ENCODE assay signal across 9 mouse cellular contexts in genomic region chr6:52197271-52197670, GRCm38 (mm10). TPM values are rescaled to one million over a fixed set of nuclear protein-coding genes. Genes with fewer than 3 reads are reported as not detected.
DNase-seq lines count a peak whose midpoint lies in the region; ATAC-seq and TF ChIP-seq lines count a peak whose summit lies in the region.
"Had no signal": no experiment of that assay in that cellular context is flagged by ENCODE, and none has a peak within 500 bp of the region (broad histone marks: within the 10 kb centered on the region; RNA-seq: fewer than 3 reads in every experiment).

No protein-coding gene starts in this region.

- no peak overlapping the region for H3K9ac ChIP-seq in embryonic facial prominence, embryonic 14.5 days (ENCODE audit: low read depth, low read length)
- no peak overlapping the region; the same call in 1 of the 2 replicates for H3K9ac ChIP-seq in neural tube, embryonic 14.5 days (replicated peaks; ENCODE audit: low read depth, low read length)

- H3K4me3 ChIP-seq in left cerebral cortex, adult 2 months = no peak overlapping the region
- H3K4me3 ChIP-seq in embryonic facial prominence, embryonic 14.5 days (ENCODE audit: low read depth, low read length) = no peak overlapping the region
- no peak overlapping the region for H3K4me3 ChIP-seq in neural tube, embryonic 14.5 days (ENCODE audit: low read depth, low read length)

- H3K9me3 ChIP-seq in embryonic facial prominence, embryonic 14.5 days (ENCODE audit: control insufficient read depth, low read length) = no peaks in the 10 kb centered on the region
- H3K9me3 ChIP-seq in neural tube, embryonic 14.5 days (ENCODE audit: control insufficient read depth, low read length) = no peaks in the 10 kb centered on the region

- 2% methylated on average over 10 of the region's 10 CpGs for WGBS in embryonic facial prominence, embryonic 14.5 days
- WGBS in neural tube, embryonic 14.5 days = 2% methylated on average over 10 of the region's 10 CpGs

- H3K27me3 ChIP-seq in embryonic facial prominence, embryonic 14.5 days (replicated peaks; ENCODE audit: control insufficient read depth, insufficient read depth, low read length) = peaks cover 100% of the 10 kb centered on the region
- H3K27me3 ChIP-seq in neural tube, embryonic 14.5 days (ENCODE audit: control insufficient read depth, insufficient read depth, low read length) = no peaks in the 10 kb centered on the region

- H3K27ac ChIP-seq in left cerebral cortex, adult 2 months = no peak overlapping the region
- no peak overlapping the region for H3K27ac ChIP-seq in embryonic facial prominence, embryonic 14.5 days (replicated peaks; ENCODE audit: low read depth, low read length)
- H3K27ac ChIP-seq in neural tube, embryonic 14.5 days (ENCODE audit: low read depth, low read length) = peak overlapping the region; percentile 62; the same call in 1 of the 2 replicates

- peaks cover 1% of the 10 kb centered on the region for H3K4me1 ChIP-seq in embryonic facial prominence, embryonic 14.5 days (ENCODE audit: control insufficient read depth, insufficient read depth, low read length)
- peaks cover 78% of the 10 kb centered on the region for H3K4me1 ChIP-seq in neural tube, embryonic 14.5 days (ENCODE audit: control insufficient read depth, insufficient read depth, low read length)

- no peaks in the 10 kb centered on the region for H3K36me3 ChIP-seq in embryonic facial prominence, embryonic 14.5 days (ENCODE audit: control insufficient read depth, insufficient read depth, low read length)
- H3K36me3 ChIP-seq in neural tube, embryonic 14.5 days (ENCODE audit: control insufficient read depth, insufficient read depth, low read length) = peaks cover 12% of the 10 kb centered on the region; the same call in 1 of the 2 replicates

- no peak for DNase-seq in left cerebral cortex, adult 2 months (ENCODE audit: extremely low spot score in 1 of 2, low spot score in 2 of 2)
- DNase-seq in left cerebral cortex, postnatal 14 days (ENCODE audit: low spot score in 2 of 2) = no peak
- peak; percentile 84 for DNase-seq in embryonic facial prominence, embryonic 14.5 days (ENCODE audit: low spot score)
- peak; percentile 81 for DNase-seq in kidney, postnatal 14 days
- DNase-seq in spleen, adult 18-20 months = no peak
- no peak for DNase-seq in left cerebral cortex, adult 11 months (ENCODE audit: low spot score)
- no peak for DNase-seq in urinary bladder, postnatal 10 days (ENCODE audit: low spot score)

- no peak overlapping the region for H3K4me2 ChIP-seq in embryonic facial prominence, embryonic 14.5 days (ENCODE audit: low read depth, low read length)
- peak overlapping the region; percentile 26; the same call in 1 of the 2 replicates for H3K4me2 ChIP-seq in neural tube, embryonic 14.5 days (ENCODE audit: low read depth, low read length)

- TF ChIP-seq CTCF in left cerebral cortex, adult 2 months (IDR thresholded peaks at IDR 0.05) = peak; percentile 48

- intact Hi-C loops in left cerebral cortex, adult 2 months (cut with DNase I) = loop anchor here (2.0 to 5.0 kb wide), 2 partner anchors 194 to 325 kb away; no protein-coding TSS in a partner anchor
- intact Hi-C loops in left cerebral cortex, postnatal 14 days (cut with DNase I) = loop anchor here (2.0 kb wide), 1 partner anchor 194 kb away; no protein-coding TSS in a partner anchor

- ATAC-seq in embryonic facial prominence, embryonic 14.5 days (ENCODE audit: low read depth) = no peak
- ATAC-seq in neural tube, embryonic 14.5 days (ENCODE audit: low read depth) = no peak

RNA-seq across cellular contexts. Expression of gene Hoxa4, which starts 5.7 kb away (rescaled TPM):
- not detected for total RNA-seq in left cerebral cortex, adult 2 months (2021)
- total RNA-seq in left cerebral cortex, postnatal 14 days (2021) = not detected
- polyA plus RNA-seq in embryonic facial prominence, embryonic 14.5 days (2014; fragmentation: Nextera tagmentation; extraction: Ambion mirVana) = 1.1 and 1.6 TPM in 2 replicates
- polyA plus RNA-seq in neural tube, embryonic 14.5 days (2014; fragmentation: Nextera tagmentation; extraction: Ambion mirVana) = 1.6 and 2.7 TPM in 2 replicates

RNA-seq across cellular contexts. Expression of gene Hoxa5, which starts 7.1 kb away (rescaled TPM):
- total RNA-seq in left cerebral cortex, adult 2 months (2021) = not detected
- not detected for total RNA-seq in left cerebral cortex, postnatal 14 days (2021)
- 2.4 and 3.3 TPM in 2 replicates for polyA plus RNA-seq in embryonic facial prominence, embryonic 14.5 days (2014; fragmentation: Nextera tagmentation; extraction: Ambion mirVana)
- polyA plus RNA-seq in neural tube, embryonic 14.5 days (2014; fragmentation: Nextera tagmentation; extraction: Ambion mirVana) = 20.9 and 30.6 TPM in 2 replicates

RNA-seq across cellular contexts. Expression of gene Hoxa6, which starts 11.3 kb away (rescaled TPM):
- total RNA-seq in left cerebral cortex, adult 2 months (2021) = not detected
- total RNA-seq in left cerebral cortex, postnatal 14 days (2021) = not detected
- 0.48 TPM in 1 of 2 replicates, not detected in the other for polyA plus RNA-seq in embryonic facial prominence, embryonic 14.5 days (2014; fragmentation: Nextera tagmentation; extraction: Ambion mirVana)
- polyA plus RNA-seq in neural tube, embryonic 14.5 days (2014; fragmentation: Nextera tagmentation; extraction: Ambion mirVana) = 10.1 and 15.7 TPM in 2 replicates
- total RNA-seq: heart, postnatal 10 days had no signal

RNA-seq across cellular contexts. Expression of gene Hoxa3, which starts 15.9 kb away (rescaled TPM):
- not detected for total RNA-seq in left cerebral cortex, adult 2 months (2021)
- total RNA-seq in left cerebral cortex, postnatal 14 days (2021) = not detected
- polyA plus RNA-seq in embryonic facial prominence, embryonic 14.5 days (2014; fragmentation: Nextera tagmentation; extraction: Ambion mirVana) = 2.8 TPM in 2 replicates
- polyA plus RNA-seq in neural tube, embryonic 14.5 days (2014; fragmentation: Nextera tagmentation; extraction: Ambion mirVana) = 10.8 and 13.4 TPM in 2 replicates

RNA-seq across cellular contexts. Expression of gene Gm28308, which starts 15.9 kb away (rescaled TPM):
- total RNA-seq in left cerebral cortex, adult 2 months (2021) = not detected
- not detected for total RNA-seq in left cerebral cortex, postnatal 14 days (2021)
- not detected in 2 replicates for polyA plus RNA-seq in embryonic facial prominence, embryonic 14.5 days (2014; fragmentation: Nextera tagmentation; extraction: Ambion mirVana)
- polyA plus RNA-seq in neural tube, embryonic 14.5 days (2014; fragmentation: Nextera tagmentation; extraction: Ambion mirVana) = 4.2 TPM in 1 of 2 replicates, not detected in the other
- total RNA-seq: heart, postnatal 10 days had no signal

Comparison
In these comparisons a context has a peak if more than half of its experiments do, and no peak if none do; other contexts are left out.
1. DNase-seq: peak in embryonic facial prominence, embryonic 14.5 days (single experiment) and kidney, postnatal 14 days (single experiment); none in left cerebral cortex, adult 2 months (0 of 2), left cerebral cortex, postnatal 14 days (0 of 2), spleen, adult 18-20 months (0 of 2), left cerebral cortex, adult 11 months (single experiment) and urinary bladder, postnatal 10 days (single experiment).